Mouse (Mus musculus) small intestine, adult 2 months (tissue): ENCODE measurements around the gene Cdc42se2.

Experiments used
- CTCF ChIP-seq: fragments of 200-500 bp; IDR thresholded peaks from 2 replicates; pipeline ENCODE4 v1.5.1; 2012; ENCODE audit warnings: low read depth, mild to moderate bottlenecking, control low read depth, inconsistent platforms, low read length, moderate library complexity, mixed read lengths; ENCODE audit not compliant: insufficient replicate concordance, insufficient read length; ENCODE audit errors: extremely low read depth
- POLR2A ChIP-seq: fragments of 200-500 bp; IDR thresholded peaks from 2 replicates; pipeline ENCODE4 v1.6.1; 2012; ENCODE audit warnings: low read depth, mild to moderate bottlenecking, control low read depth, inconsistent platforms, low read length, moderate library complexity

DNA sequence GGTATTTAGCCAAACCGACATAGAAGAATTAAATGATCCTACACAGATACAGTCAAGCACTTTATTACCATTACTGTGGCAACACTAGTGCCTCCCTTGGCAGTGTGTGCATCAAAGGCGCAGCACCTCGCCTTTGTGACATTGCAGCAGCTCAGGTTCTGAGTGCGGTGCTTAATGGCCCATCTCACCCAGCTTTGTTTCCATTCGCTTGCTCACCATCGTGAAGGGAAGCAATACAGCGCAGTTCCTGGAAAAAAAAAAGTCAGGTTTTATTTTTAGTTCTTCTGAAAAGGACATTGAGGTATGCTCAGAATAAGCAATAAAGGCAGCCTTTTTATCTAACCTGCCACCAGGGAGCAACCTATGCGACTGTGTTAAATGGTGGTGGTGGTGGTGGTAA, 39.3 kb upstream of the Cdc42se2 start:
- TF ChIP-seq POLR2A = no peak
- no peak for TF ChIP-seq CTCF
